Mouse (Mus musculus) bone marrow macrophage, adult 2 months (primary cell): ENCODE data around the gene Nr6a1. TPM values are rescaled to one million over a fixed set of nuclear protein-coding genes. Genes with fewer than 3 reads are reported as not detected.

Source experiments
- H3K27ac ChIP-seq: 2 replicates; pipeline ENCODE4 v1.5.1; 2012; ENCODE audit warnings: low read depth, low read length; ENCODE audit not compliant: insufficient read depth
- H3K4me1 ChIP-seq: 2 replicates; pipeline ENCODE4 v1.6.1; 2012; ENCODE audit warnings: low read length; ENCODE audit not compliant: control insufficient read depth, insufficient read depth
- H3K4me3 ChIP-seq: 2 replicates; pipeline ENCODE4 v1.5.1; 2012; ENCODE audit warnings: mild to moderate bottlenecking, low read length, moderate library complexity; ENCODE audit not compliant: insufficient read depth
- CTCF ChIP-seq: IDR thresholded peaks from 2 replicates; pipeline ENCODE4 v1.5.1; 2012; ENCODE audit warnings: low read depth, mild to moderate bottlenecking, low read length, moderate library complexity
- POLR2A ChIP-seq: IDR thresholded peaks from 2 replicates; pipeline ENCODE4 v1.6.1; 2012; ENCODE audit warnings: mild to moderate bottlenecking, low read depth, low read length, borderline replicate concordance
- polyA plus RNA-seq: library from polyadenylated mRNA; stranded (reverse); fragments of >200 nt; gene quantifications from 2 replicates; pipeline ENCODE4 v1.2.4, GENCODE M21; 2012; ENCODE audit not compliant: missing spikeins, insufficient read depth, insufficient read length

The Nr6a1 gene
- polyA plus RNA-seq, 1 experiment = 3.2 TPM

DNA sequence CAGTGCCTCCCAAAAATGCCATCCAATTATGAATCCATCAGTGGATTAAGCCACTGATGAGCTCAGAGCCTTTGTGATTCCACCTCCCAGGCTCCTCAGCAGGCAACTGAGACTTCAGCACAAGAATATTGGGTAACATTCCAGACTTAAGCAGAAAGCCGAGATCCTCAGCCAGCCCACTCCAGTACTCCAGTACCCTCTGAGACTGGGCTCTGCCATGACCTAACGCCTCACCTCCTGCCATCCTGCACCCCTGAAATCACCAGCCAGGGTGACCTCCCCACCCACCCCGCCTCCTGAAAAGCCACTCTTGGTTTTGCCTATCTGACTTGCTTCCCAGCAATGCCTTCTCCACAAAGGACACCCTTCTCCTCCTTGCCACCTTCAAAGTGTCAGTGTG lies 9.9 kb upstream of the Nr6a1 start:
- H3K27ac ChIP-seq = no peak overlapping the region
- peaks cover 2% of the 10 kb centered on the region; the same call in 1 of the 2 replicates for H3K4me1 ChIP-seq
- TF ChIP-seq CTCF (no peak), POLR2A (no peak)
- no peak overlapping the region for H3K4me3 ChIP-seq

DNA sequence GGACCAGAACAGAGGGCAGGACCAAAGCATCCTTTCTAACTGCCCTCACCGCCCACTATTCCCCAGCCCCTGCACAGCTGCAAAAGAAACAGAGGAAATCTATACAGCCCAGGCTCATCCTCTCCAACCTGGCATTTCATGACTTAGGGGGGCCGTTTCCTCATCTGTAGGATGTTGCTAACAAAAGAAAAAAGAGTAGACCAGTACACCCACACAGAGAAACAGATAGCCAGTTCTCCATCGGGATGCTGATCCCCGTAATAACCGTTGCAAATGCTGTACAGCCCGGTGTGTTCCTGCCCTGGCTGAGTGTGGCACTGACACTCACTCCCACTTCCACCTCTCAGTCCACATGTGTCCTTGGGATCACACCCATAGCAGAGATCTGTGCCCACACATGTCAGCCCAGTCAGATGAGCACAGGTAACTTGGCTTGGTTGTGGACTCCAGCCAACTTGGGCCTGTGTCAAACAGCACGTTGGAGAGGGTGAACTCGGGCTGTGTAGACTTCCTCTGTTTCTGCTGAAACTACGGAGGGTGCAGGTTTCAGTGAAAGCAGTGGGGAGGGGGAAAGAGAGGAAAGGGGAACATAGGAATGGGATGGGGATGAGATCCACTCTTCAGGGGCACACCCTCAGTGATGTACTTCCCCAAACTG lies 9.4 kb upstream of the Nr6a1 start:
- Histone ChIP-seq H3K4me3 (no peak overlapping the region), H3K27ac (no peak overlapping the region), H3K4me1 (peaks cover 3% of the 10 kb centered on the region; the same call in 1 of the 2 replicates)
- no peak for TF ChIP-seq CTCF
- no peak for TF ChIP-seq POLR2A

DNA sequence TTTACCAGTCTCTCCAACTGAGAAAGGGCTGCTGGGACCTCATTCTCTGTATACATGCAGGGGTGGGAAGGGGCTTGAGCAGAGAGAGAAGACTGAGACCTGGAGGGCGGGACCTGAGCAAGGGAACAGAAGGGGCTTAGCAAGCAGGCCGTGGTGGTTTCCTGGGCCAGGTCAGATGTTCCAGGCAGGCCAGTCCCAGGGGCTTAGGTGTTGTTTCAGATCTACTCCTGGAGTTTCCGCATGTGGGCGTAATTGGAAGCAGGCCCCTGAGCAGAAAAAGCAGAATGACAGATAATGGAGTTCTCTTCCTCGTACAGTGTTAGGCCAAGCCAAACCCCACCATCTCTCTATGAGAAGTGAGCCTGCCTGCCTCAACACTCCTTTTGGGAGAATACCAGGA lies 7.4 kb upstream of the Nr6a1 start:
- Histone ChIP-seq H3K4me3 (no peak overlapping the region), H3K27ac (no peak overlapping the region), H3K4me1 (peaks cover 3% of the 10 kb centered on the region; the same call in 1 of the 2 replicates)
- TF ChIP-seq POLR2A = no peak
- TF ChIP-seq CTCF = no peak

DNA sequence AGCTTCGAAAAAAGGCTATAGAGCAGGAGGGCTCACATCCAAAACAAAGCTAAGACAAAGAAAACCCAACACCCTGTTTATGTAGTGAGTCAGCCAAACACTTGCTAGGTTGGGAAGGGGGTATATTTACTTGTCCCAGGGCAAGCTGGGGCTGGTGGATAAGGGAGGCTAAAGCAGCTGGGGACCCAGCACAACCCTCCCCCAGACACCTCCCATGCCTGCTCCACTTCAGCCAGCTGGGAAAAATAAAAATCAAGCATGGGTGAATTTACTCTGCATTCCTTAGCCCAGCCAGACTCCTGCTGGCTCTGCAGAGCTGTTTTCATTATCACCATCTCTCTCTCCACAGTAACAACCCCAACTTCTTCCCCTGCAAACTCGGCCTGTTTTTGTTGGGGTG lies 6.4 kb upstream of the Nr6a1 start:
- peaks cover 3% of the 10 kb centered on the region; the same call in 1 of the 2 replicates for H3K4me1 ChIP-seq
- H3K27ac ChIP-seq = no peak overlapping the region
- H3K4me3 ChIP-seq = no peak overlapping the region
- TF ChIP-seq POLR2A (no peak), CTCF (no peak)

DNA sequence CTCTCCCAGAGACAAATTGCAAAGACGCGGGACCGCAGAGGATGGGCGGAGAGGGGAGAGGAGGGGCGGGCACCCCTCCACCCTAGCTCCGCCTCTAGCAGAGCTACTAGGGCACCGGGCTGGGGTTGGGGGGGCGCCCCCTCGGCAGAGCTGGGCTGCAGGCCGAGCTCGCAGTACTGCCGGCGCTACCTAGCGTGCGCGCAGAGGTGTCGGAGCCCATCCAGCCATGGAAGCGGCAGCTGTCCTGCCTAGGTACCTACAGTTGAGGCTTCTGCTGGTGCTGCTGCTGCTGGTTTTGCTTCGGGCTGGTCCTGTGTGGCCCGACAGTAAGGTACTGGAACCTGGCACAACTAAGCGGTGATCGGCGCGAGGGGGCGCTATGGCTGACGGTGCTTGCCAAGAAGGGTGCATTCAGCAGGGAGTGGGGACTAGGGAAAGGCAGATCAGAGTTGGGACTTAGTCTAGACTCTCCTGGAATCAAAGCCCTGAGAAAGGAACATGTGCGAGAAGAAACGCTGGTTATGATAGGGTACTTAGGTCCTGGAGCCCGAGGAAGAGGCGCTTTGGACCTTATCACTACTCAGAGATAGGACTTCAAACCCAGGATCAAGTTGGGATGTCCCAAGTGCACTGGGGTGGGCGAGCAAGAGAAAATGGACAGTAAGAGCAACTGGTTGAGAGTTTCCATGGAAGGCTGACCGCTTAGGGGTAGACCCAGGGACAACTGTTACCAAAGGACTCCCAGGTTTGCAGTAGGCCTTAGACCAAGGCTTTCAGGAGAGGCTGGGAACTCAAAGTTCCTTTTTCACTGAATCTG lies 4.6 kb upstream of the Nr6a1 start, which contains the start of gene Olfml2a:
Gene Olfml2a (plus strand): TSS at position 128 of the 817 bp plus-strand sequence.
- no peak within 1 kb of the TSS for H3K27ac ChIP-seq
- H3K4me3 ChIP-seq = no peak within 1 kb of the TSS
- no peak for TF ChIP-seq CTCF
- no peak for TF ChIP-seq POLR2A
- H3K4me1 ChIP-seq = peaks cover 3% of the 10 kb centered on the region; the same call in 1 of the 2 replicates

DNA sequence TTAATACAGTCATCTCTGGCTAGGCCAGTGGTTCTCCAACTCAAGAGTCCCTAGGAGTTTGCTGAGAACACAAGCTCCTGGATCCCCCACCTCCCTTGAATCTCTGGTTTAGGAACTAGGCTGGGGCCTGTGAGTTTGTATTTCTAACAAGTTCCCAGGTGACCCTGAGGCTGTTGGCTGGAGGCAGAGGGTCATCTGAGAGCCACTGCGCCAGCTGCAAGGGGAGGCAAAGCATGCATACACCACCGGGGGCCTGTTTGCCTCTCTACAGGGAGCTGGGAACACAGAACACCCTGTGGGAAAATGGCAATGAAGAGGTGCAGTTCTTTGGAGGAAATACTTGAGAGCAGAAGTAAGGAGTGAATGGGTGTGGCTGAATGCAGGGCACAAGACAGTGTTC lies 2.8 kb upstream of the Nr6a1 start:
- Histone ChIP-seq H3K4me3 (no peak overlapping the region), H3K27ac (no peak overlapping the region), H3K4me1 (0 out of 2 replicates have a peak, but pooled peaks cover 2% of the 10 kb centered on the region)
- no peak for TF ChIP-seq POLR2A
- TF ChIP-seq CTCF = no peak

DNA sequence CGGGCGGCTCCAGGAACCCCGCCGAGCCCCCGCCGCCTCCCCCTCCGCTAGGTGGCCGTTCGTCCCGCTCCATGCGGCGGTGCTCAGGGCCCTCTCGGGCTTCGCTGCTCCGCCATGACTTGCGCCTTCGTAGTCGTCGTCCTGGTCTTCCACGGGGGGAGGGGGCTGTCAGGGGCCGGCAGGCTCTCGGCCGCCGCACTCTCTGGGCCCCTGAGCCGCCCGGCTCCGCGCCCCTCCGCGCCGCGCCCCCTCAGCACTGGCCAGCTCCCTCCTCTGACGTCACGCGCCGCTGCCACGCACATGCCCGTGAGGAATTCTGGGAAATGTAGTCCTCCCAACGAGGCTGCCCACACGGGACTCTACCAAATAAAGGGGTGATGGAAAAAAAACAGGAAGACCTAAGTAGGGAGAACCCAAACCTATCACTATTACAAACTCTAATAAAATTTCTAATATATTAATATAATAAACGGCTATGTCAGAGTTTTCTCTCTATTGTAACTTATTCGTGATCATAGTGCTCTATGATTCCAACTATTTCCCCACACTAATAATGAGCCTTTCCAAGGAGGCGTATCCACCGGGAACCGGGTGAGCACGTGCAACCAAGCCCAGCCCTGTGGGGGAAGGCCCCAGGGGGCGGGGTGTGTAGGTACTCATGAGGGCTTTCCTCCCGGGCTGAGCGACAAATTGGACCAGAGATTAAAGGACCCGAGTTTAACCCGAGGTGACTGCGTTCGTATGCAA lies 1.2 kb downstream of the Nr6a1 start:
- TF ChIP-seq CTCF (no peak), POLR2A (no peak)
- peak overlapping the region; percentile 40 for H3K27ac ChIP-seq
- H3K4me3 ChIP-seq = peak overlapping the region; percentile 98
- H3K4me1 ChIP-seq = peaks cover 5% of the 10 kb centered on the region

DNA sequence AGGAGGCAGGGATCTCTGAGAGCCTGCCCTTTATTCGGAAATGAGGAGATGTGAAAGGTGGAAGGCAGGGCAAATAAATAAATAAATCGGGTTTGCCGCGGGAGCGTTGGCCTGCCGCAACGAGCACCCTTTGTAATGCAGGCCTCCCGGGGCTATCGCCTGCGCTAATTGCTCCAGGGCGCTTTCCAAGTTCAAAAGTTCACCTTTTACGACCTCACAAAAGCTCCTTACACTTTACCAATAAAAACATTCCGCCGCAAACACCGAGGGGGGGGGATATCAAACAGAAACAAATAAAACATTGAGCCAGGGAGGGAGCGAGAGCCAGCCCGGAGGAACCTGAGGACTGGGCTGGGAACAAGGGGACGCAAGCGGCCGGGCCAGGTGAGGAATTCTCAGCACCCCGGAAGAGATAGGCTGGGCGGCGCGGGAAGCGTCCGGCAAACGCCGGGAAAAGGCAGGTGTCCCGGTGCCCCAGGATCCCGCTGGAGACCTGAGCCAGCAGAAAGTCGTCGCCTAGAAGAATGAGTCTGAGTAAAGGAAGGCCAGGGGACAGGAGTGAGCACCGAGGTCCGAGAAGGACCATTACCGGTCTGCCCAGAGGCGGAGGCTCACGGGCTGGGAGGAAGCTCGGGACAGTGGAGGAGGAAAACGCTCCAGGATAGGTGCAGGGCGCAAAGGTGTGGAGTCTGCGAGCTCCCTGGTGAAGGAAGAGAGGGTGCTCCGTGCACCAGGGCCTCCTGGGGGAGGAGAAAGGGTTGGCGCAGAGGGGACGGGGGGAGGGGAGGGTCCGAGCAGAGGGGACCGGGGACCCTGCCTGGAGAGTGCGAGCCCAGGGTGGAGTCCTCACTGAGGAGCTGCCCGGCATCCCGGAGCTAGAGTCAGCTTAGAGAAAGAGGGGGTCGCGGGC lies 2.1 kb downstream of the Nr6a1 start:
- Histone ChIP-seq H3K27ac (no peak overlapping the region), H3K4me3 (peak overlapping the region; percentile 98), H3K4me1 (peaks cover 5% of the 10 kb centered on the region)
- no peak for TF ChIP-seq CTCF
- no peak for TF ChIP-seq POLR2A

DNA sequence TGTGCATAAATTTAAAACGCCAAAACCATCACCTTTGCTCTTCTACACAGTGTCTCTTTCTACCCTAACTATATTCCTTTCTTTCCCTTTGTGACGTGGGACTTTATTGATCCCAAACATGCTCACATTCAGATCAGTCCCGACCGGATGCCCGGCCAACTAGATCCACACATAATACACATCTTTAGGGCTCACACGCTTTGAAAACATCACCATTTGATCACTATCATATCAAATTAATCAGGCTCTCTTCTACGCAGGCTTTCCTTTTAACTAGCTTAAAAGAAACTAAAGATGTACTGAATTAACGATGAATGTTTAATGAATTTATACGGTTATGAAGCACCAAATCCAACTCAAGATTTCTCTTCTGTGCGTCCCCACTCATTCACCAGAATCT lies 2.9 kb downstream of the Nr6a1 start:
- Histone ChIP-seq H3K4me1 (peaks cover 5% of the 10 kb centered on the region), H3K27ac (no peak overlapping the region), H3K4me3 (no peak overlapping the region)
- TF ChIP-seq CTCF (no peak), POLR2A (no peak)
